Mouse (Mus musculus) intestine, embryonic 15.5 days (tissue): ENCODE measurements at regions not wholly inside any gene's neighbourhood (a gene's known extent, or its start where the extent isn't known, plus 50 kb on each side); places are given as distances from the start of the nearest gene placed in this dataset.

Experiments used
- ATAC-seq: fragments of 200-750 bp; cut with Nextera tagmentation; 2 replicates; pipeline ENCODE4 v1.8.0; 2017; ENCODE audit warnings: moderate TSS enrichment, moderate library complexity
- H3K27ac ChIP-seq: fragments of 300-500 bp; sonication (generic); 2 replicates; pipeline ENCODE4 v1.5.1; 2015; ENCODE audit warnings: mild to moderate bottlenecking, inconsistent platforms
- H3K27me3 ChIP-seq: fragments of 300-500 bp; sonication (generic); replicated peaks from 2 replicates; pipeline ENCODE4 v1.6.1; 2015; ENCODE audit warnings: inconsistent platforms
- H3K36me3 ChIP-seq: fragments of 300-500 bp; sonication (generic); 2 replicates; pipeline ENCODE4 v1.6.1; 2015; ENCODE audit warnings: inconsistent platforms
- H3K4me1 ChIP-seq: fragments of 300-500 bp; sonication (generic); replicated peaks from 2 replicates; pipeline ENCODE4 v1.6.1; 2015; ENCODE audit warnings: inconsistent platforms
- H3K4me2 ChIP-seq: fragments of 300-500 bp; sonication (generic); replicated peaks from 2 replicates; pipeline ENCODE4 v1.6.1; 2015; ENCODE audit warnings: mild to moderate bottlenecking, inconsistent platforms
- H3K4me3 ChIP-seq: fragments of 300-500 bp; sonication (generic); replicated peaks from 2 replicates; pipeline ENCODE4 v1.5.1; 2015; ENCODE audit warnings: inconsistent platforms
- H3K9ac ChIP-seq: fragments of 300-500 bp; sonication (generic); 2 replicates; pipeline ENCODE4 v1.6.1; 2015; ENCODE audit warnings: inconsistent platforms
- H3K9me3 ChIP-seq: fragments of 300-500 bp; sonication (generic); 2 replicates; pipeline ENCODE4 v1.6.1; 2016; ENCODE audit warnings: inconsistent platforms
- WGBS: fragments of 180-500 bp; shearing (Covaris S2); methylation state at CpG from one replicate; pipeline ENCODE4 v1.1.7; 2015; 5-methylcytosine and 5-hydroxymethylcytosine counted together

DNA sequence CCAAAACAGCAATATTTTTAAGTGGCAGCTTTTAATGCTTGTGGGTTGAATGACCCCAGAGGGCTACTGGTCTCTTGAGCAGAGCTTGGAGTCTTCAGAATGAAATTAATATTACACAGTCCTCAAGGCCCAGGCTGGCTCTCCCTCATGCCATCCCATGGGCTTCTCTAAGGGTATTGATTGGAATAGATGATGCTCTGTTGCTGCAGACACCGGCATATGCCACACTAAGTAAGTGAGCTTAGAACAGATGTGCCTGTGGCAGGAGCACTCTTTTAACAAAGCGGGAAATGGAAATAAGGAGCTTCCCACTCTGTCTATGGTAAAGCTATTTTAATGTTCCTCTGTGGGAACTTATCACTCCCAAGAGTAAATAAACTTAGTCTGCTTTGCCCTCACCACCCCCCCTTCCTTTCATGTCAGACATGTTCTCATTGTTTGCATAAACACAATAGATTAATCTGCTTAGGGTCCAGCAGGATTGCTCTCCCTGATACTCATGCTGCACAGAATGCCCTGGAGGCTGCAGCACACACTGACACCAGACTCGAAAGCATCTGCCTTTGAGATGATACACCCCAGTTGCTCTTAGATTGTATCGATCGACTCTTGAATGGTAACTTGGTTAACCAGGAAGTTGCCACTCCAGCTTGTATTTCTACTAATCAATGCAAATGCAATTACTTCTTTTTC lies 294.5 kb upstream of the Adamts16 start:
- Histone ChIP-seq H3K9ac (no peak overlapping the region), H3K36me3 (no peaks in the 10 kb centered on the region), H3K4me3 (no peak overlapping the region), H3K4me1 (no peaks in the 10 kb centered on the region), H3K27me3 (no peaks in the 10 kb centered on the region), H3K4me2 (no peak overlapping the region), H3K9me3 (no peaks in the 10 kb centered on the region), H3K27ac (no peak overlapping the region)
- WGBS, result 52% methylated on average over 5 of the region's 5 CpGs
- ATAC-seq, result no peak

DNA sequence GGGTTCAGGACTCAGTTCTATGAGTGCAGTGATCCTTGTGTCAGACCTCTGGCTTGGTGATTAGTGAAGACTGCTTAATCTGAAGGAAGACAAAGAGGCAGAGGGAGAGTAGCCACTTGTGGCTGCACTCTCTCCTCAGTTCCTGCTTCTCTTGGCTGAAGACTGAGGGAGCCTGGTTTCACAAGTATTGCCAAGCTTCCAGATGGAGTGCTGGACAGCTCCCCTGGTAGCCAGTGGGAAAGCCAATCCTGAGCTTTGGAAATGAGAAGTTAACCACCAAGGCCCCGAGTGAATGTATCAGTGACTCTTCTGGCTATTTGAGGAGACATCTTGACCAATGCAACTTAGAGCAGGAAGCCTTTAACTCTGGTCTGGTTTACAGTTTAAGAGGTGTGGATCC lies 279.9 kb upstream of the Adamts16 start:
- Histone ChIP-seq H3K4me1 (no peaks in the 10 kb centered on the region), H3K27ac (no peak overlapping the region), H3K36me3 (no peaks in the 10 kb centered on the region), H3K4me3 (no peak overlapping the region), H3K27me3 (no peaks in the 10 kb centered on the region), H3K4me2 (no peak overlapping the region), H3K9me3 (no peaks in the 10 kb centered on the region), H3K9ac (no peak overlapping the region)
- ATAC-seq, result no peak
- WGBS, result 9% methylated on average over 1 of the region's 1 CpGs

DNA sequence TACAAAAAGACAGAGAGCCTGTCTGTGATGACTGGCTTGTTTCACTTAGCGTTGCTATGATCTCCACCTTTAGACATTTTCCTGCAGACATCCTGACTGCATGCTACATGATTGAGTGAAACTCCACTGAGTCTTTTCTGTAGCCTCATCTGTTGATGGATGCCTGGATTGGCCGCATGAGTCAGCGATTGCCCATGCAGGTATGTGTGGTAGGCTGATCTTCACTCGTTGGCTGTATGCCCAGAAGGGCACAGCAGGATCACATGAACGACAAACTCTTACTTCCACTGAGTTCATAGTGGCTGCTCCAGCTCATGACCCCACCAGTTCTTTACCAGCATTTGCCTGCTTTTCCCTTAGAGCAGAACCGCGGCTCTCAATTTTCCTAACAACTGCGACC lies 266.6 kb upstream of the Adamts16 start:
- Histone ChIP-seq H3K9me3 (no peaks in the 10 kb centered on the region), H3K9ac (no peak overlapping the region), H3K36me3 (no peaks in the 10 kb centered on the region), H3K4me1 (no peaks in the 10 kb centered on the region), H3K27ac (no peak overlapping the region), H3K4me2 (no peak overlapping the region), H3K4me3 (no peak overlapping the region), H3K27me3 (0 out of 2 replicates have a peak, but pooled peaks cover 2% of the 10 kb centered on the region)
- no peak for ATAC-seq
- WGBS, result 83% methylated on average over 8 of the region's 8 CpGs

DNA sequence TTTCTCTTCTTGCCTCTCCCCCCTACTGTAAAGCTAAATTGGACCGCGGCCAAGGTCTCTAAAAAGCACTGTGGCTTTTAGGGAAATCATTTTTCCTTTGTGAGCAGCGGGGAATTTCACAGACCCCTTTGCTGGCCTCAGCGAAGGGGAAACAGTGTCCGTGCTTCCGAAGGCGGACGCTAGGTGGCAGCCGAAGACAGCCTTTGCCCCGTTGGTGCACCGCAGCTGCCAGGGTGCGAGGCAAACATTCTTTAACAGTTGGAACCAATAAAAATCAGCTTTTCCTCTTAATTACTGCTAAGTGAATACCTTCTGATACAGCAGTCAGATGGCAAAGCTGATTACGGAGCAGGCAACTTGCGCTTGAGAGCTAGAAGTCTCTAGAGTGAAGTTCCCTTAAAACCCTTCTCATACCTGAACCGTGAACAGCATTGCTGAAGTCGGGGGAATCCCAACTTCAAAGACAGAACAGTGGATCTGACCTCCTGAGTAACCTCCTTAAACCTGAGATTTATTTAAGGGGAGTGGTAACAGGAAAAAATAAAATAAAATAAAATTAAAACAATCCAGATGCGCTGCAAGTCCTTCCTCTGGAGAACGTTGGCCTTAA lies 263.7 kb upstream of the Adamts16 start:
- no peaks in the 10 kb centered on the region for H3K9me3 ChIP-seq
- WGBS, result 14% methylated on average over 18 of the region's 18 CpGs
- no peaks in the 10 kb centered on the region for H3K36me3 ChIP-seq
- H3K27ac ChIP-seq, result no peak overlapping the region
- H3K9ac ChIP-seq, result no peak overlapping the region
- H3K4me1 ChIP-seq, result no peaks in the 10 kb centered on the region
- H3K4me3 ChIP-seq, result peak overlapping the region; percentile 19
- H3K27me3 ChIP-seq, result 0 out of 2 replicates have a peak, but pooled peaks cover 2% of the 10 kb centered on the region
- ATAC-seq, result peak; percentile 73
- peak overlapping the region; percentile 59 for H3K4me2 ChIP-seq

DNA sequence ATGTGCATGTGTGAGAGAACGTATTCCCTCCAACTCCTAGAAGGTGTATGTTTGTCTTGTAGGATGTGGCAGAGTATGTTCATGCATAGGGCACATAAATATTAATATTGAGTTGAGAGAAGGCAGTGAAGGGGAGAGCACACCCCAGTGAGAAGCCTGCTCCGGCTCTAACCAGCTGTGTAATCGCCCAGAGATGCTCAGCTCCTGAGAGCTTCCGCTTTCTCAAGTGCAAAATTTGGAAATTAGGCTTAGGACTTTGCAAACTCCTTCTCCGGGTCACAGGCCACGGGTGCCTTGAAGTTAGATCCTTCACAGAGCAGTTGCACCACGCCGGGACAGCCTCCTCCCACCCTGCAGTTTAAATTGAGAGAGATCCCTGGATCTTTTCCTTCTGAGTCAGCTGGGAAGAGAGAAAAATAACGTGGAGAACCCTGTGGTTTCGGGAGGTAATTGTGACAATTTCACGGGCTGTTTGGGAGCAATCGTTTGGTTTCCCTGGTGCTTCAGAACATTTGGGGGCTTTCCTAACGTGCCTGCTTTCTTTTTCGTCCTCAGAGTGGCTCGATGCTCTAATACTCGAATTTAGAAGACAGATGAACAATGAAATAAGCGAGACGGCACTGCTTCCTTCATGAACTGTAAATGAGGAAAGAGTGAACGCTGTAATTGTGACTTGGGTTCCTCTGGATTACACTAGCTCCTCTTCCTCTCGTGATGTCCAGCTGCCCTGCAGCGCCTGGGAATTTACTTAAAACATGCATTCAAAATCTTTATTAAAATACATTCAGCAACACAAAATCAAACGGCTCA lies 263.0 kb upstream of the Adamts16 start:
- H3K9me3 ChIP-seq, result no peaks in the 10 kb centered on the region
- ATAC-seq, result no peak
- 0 out of 2 replicates have a peak, but pooled peaks cover 2% of the 10 kb centered on the region for H3K27me3 ChIP-seq
- no peak overlapping the region for H3K27ac ChIP-seq
- H3K4me1 ChIP-seq, result no peaks in the 10 kb centered on the region
- WGBS, result 21% methylated on average over 22 of the region's 22 CpGs
- H3K4me3 ChIP-seq, result peak overlapping the region; percentile 19
- H3K9ac ChIP-seq, result peak overlapping the region; percentile 14; the same call in 1 of the 2 replicates
- peak overlapping the region; percentile 59 for H3K4me2 ChIP-seq
- H3K36me3 ChIP-seq, result no peaks in the 10 kb centered on the region

DNA sequence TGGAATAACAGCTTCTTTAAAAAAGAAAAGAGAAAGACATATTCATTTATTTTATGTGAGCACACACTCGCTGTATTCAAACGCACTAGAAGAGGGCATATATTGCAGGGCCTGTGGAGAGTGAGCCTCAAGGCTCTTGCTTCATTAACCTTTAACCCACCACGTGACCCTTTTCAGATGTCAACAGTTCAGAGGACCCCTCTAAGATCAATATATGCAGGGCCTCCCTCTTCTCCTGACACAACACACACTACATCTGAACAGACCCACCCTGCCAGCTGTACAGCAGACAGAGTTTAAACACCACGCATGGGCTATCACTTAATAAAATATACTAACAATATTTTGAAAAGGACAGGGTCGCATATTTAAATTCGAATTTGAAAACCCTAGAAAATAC lies 242.7 kb upstream of the Adamts16 start:
- no peaks in the 10 kb centered on the region for H3K4me1 ChIP-seq
- no peak overlapping the region for H3K9ac ChIP-seq
- H3K4me3 ChIP-seq, result no peak overlapping the region
- H3K36me3 ChIP-seq, result no peaks in the 10 kb centered on the region
- no peak for ATAC-seq
- no peaks in the 10 kb centered on the region for H3K27me3 ChIP-seq
- no peaks in the 10 kb centered on the region for H3K9me3 ChIP-seq
- 43% methylated on average over 6 of the region's 6 CpGs for WGBS
- H3K4me2 ChIP-seq, result no peak overlapping the region
- no peak overlapping the region for H3K27ac ChIP-seq

DNA sequence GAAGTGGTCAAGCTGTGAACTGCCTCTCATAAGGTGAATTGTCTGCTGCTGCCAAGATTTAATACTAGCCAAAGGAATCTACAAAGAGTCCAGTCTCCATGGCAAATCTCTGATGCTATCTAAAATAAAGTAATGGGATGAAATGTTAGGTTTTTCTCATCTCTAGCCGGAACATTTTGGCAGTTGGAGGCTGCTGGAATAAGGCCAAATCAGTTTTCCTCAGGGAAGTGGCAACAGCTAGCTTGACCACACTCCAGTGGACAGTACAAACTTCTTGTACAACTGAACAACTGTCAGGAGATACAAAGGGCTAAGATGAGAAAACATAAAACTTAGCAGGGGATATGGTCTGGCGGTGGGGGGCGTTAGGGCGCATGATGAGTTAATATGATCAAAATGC lies 234.3 kb upstream of the Adamts16 start:
- Histone ChIP-seq H3K27ac (no peak overlapping the region), H3K4me3 (no peak overlapping the region), H3K4me2 (no peak overlapping the region), H3K9ac (no peak overlapping the region), H3K9me3 (no peaks in the 10 kb centered on the region), H3K4me1 (no peaks in the 10 kb centered on the region), H3K27me3 (no peaks in the 10 kb centered on the region), H3K36me3 (no peaks in the 10 kb centered on the region)
- ATAC-seq, result no peak
- WGBS, result 90% methylated on average over 4 of the region's 4 CpGs

DNA sequence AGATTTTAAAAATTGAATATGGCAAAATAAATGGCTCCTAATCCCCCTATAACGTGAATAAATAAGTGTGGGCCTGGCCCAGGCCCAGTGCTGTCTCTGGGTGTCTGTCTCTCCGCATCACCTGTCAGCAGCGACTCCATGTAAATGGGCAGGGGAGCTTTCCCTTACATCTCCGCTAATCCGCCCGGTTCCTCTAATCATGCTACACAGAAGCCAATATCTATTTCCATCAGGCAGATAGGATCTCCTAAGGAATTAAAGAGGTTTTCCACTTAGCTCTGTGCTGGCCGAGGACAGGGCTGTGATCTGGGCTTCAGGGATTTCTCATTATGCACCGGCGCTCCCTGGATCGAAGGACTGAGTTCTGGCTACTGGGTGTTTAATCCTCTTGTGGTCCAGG lies 232.4 kb upstream of the Adamts16 start:
- WGBS, result 74% methylated on average over 10 of the region's 10 CpGs
- ATAC-seq, result no peak
- H3K4me3 ChIP-seq, result no peak overlapping the region

DNA sequence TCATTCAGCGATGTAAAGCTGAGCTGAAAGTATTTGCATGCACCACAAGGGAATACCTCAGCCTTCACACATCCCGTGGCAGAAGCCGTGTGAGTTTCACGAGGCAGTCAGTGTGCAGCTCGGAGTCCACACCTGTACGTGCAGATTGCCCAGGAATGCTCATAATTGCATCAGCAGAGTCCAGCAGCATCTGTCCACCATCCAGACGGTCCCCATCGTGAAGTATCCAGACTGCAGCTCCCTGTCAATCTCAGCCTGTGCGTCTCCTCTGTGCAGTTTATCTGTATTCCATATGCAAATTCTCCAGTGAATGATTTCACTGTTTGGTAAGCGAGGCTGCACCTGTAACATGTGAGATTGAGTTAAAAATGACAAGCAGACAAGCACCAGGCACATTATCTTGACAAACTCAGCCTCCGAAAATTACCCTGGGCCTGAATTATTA lies 227.2 kb upstream of the Adamts16 start:
- no peak for ATAC-seq
- WGBS, result 56% methylated on average over 11 of the region's 11 CpGs

More for the DNA sequence above, 232.4 kb upstream of the Adamts16 start:
- Histone ChIP-seq H3K9ac (no peak overlapping the region), H3K9me3 (no peaks in the 10 kb centered on the region), H3K27me3 (no peaks in the 10 kb centered on the region), H3K27ac (no peak overlapping the region), H3K4me2 (no peak overlapping the region), H3K4me1 (no peaks in the 10 kb centered on the region), H3K36me3 (no peaks in the 10 kb centered on the region)

DNA sequence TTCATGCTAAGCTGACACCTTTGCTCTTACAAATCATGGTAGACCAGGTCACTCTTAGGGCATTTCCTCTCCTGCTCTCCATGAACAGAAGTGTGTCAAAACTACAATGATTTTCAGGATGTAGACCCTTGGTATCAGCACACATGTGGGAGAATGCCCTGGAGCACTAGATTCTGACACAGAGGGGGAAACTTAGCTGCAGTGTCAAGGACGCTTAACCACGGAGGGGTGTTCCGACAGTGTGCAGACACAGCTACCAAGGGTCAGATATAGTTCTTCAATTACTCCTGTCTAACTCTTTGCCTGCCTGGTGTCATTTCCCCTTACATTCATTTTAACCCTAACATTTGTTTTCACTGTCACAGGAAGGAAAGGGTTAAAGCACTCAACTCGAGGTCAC lies 226.4 kb upstream of the Adamts16 start:
- no peak overlapping the region for H3K4me2 ChIP-seq
- H3K9me3 ChIP-seq, result no peaks in the 10 kb centered on the region
- H3K27me3 ChIP-seq, result no peaks in the 10 kb centered on the region
- WGBS, result 23% methylated on average over 4 of the region's 4 CpGs
- no peak overlapping the region for H3K9ac ChIP-seq
- no peaks in the 10 kb centered on the region for H3K4me1 ChIP-seq
- no peak overlapping the region for H3K27ac ChIP-seq
- no peak overlapping the region for H3K4me3 ChIP-seq
- no peaks in the 10 kb centered on the region for H3K36me3 ChIP-seq
- ATAC-seq, result no peak

More for the DNA sequence above, 227.2 kb upstream of the Adamts16 start:
- Histone ChIP-seq H3K9ac (no peak overlapping the region), H3K4me3 (no peak overlapping the region), H3K9me3 (no peaks in the 10 kb centered on the region), H3K4me1 (no peaks in the 10 kb centered on the region), H3K4me2 (no peak overlapping the region), H3K36me3 (no peaks in the 10 kb centered on the region), H3K27me3 (no peaks in the 10 kb centered on the region), H3K27ac (no peak overlapping the region)

DNA sequence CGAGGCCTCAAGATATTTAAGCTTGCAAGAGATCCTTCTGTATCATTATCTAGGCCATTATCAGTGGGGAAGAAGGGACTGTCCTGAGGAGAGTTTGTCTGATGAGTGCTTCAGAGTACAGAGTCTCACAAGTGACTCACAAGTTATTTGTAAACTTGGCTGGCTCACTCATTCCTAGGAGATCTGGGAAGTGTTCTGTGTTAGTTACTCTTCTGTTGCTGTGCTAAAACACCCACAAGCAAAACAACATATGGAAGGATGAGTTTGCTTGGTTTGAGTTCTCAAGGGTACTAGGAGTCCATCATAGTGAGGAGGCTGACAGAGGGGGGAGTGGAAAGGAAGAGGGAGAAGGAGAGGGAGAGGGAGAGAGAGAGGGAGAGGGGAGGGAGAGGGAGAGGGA lies 224.0 kb upstream of the Adamts16 start:
- no peaks in the 10 kb centered on the region for H3K4me1 ChIP-seq
- H3K9ac ChIP-seq, result no peak overlapping the region
- no peak overlapping the region for H3K27ac ChIP-seq
- no peak for ATAC-seq
- no peaks in the 10 kb centered on the region for H3K36me3 ChIP-seq
- no peaks in the 10 kb centered on the region for H3K27me3 ChIP-seq
- no peaks in the 10 kb centered on the region for H3K9me3 ChIP-seq
- 74% methylated on average over 1 of the region's 1 CpGs for WGBS
- no peak overlapping the region for H3K4me2 ChIP-seq
- H3K4me3 ChIP-seq, result no peak overlapping the region

DNA sequence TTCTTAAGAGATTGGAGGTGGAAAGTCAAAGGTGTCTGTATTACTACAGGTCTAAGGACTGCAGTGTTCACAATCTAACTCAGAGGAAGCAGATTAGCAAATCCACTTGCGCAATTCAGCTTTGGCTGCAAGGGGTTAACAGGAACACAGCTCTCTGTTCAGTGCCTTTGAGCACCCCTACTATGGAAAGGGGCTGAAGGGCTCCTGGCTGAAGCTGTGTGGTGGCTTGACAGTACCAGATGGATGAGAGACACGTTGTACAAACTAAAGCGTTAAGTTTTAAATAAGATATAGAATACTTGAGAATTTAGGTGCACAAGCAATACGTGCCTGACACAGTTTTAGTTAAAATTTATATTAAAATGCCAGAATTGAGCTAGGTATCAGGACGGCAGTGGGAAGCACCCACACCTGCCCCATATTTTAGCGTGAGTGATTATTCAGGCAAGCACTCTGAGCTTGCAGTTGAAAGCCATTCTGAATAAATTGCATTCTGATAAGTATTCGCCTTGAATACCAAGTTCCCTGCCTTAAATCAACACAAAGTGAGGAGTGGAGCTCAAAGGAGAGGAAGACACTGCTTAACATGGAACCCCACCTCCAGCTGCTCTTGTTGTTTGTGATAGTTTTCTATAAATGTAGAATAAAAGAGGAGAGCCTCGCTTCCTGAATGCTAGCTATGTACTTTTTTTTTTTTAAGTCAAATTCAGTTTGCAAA lies 223.1 kb upstream of the Adamts16 start:
- no peaks in the 10 kb centered on the region for H3K9me3 ChIP-seq
- no peak overlapping the region for H3K4me3 ChIP-seq
- H3K27me3 ChIP-seq, result no peaks in the 10 kb centered on the region
- no peak overlapping the region for H3K9ac ChIP-seq
- no peaks in the 10 kb centered on the region for H3K36me3 ChIP-seq
- no peaks in the 10 kb centered on the region for H3K4me1 ChIP-seq
- H3K4me2 ChIP-seq, result no peak overlapping the region
- H3K27ac ChIP-seq, result no peak overlapping the region
- ATAC-seq, result no peak
- 63% methylated on average over 8 of the region's 8 CpGs for WGBS
